Mouse (Mus musculus): ENCODE measurements around the gene Scn2a. TPM values are rescaled to one million over a fixed set of nuclear protein-coding genes. Genes with fewer than 3 reads are reported as not detected.

Gene Scn2a
- total and polyA plus RNA-seq, 2 experiments from 2014 or later: 65.6 to 105 TPM

DNA sequence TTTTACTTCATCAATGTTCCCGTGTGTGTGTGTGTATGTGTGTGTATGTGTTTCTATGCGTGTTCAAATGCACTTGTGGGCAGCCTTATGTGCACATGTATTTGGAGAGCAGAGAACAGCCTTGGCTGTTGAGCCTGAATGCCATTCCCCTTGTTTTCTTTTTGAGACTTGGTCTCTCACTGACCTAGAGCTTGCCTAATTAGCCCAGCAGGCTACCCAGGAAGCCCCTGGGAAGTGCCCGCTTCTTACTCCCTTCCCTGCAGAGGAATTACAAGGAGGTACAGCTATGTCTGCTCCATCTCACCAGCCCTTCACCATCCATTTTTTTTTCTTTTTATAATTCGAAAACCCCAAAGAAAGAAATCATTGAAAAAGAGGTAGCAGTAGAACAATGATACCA lies 44.6 kb downstream of the Scn2a start:
- TF ChIP-seq CTCF (IDR thresholded peaks at IDR 0.05): no peak
- no peaks in the 10 kb centered on the region for H3K36me3 ChIP-seq (ENCODE audit: insufficient read depth, low read length)
- H3K9me3 ChIP-seq (ENCODE audit: low read length): no peaks in the 10 kb centered on the region
- no peak overlapping the region for H3K4me2 ChIP-seq (ENCODE audit: low read depth, low read length, poor library complexity, severe bottlenecking)
- H3K4me3 ChIP-seq (ENCODE audit: low read depth, low read length): no peak overlapping the region
- DNase-seq (ENCODE audit: low spot score): no peak
- 21% methylated on average over 4 of the region's 4 CpGs for WGBS
- no peaks in the 10 kb centered on the region for H3K27me3 ChIP-seq (ENCODE audit: insufficient read depth, low read length)
- H3K9ac ChIP-seq (replicated peaks; ENCODE audit: low read length, poor library complexity, severe bottlenecking): no peak overlapping the region
- H3K27ac ChIP-seq (ENCODE audit: low read depth, low read length): no peak overlapping the region
- no peaks in the 10 kb centered on the region for H3K4me1 ChIP-seq (ENCODE audit: insufficient read depth, low read length)
- no peak for ATAC-seq (ENCODE audit: low FRiP score)

DNA sequence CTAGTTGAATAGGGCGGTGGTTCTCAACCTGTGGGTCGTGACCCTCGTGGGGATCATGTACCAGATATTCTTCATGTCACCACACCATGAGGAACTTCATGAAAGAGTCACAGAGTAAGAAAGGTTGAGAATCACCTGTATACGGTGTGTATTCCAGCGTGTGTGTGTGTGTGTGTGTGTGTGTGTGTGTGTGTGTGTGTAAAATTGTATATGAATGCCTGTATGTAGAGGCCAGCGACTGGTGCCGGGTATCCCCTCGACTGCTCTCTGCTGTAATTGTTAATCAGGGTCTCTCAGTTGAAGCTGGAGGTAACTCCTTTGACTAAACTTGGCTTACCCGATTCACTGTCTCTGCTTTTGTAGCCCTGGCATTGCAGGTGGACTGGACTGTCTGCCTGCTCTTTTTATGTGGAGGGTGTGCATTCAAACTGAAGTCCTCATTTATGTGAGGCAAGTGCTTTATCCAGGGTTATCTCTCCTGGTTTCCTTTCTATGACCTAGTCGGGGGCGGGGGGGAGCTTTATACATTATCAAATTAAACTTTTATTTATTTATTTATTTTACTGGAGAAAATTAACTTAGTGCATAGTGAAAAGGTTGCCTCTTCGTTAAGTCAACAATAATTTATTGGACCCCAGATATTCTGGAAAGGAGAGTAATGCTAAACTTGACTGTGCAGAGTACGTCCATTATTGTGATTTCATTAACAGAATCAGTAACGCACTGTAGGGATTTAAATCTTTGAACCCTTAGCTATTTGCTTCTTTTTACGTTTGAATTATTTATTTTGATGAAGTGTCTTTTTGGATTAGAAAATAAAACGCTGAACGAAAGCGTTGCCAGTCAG lies 47.2 kb downstream of the Scn2a start:
- Histone ChIP-seq H3K9me3 (ENCODE audit: low read length) (no peaks in the 10 kb centered on the region), H3K4me1 (ENCODE audit: insufficient read depth, low read length) (no peaks in the 10 kb centered on the region), H3K4me2 (ENCODE audit: low read depth, low read length, poor library complexity, severe bottlenecking) (peak overlapping the region; percentile 45), H3K36me3 (ENCODE audit: insufficient read depth, low read length) (no peaks in the 10 kb centered on the region), H3K9ac (replicated peaks; ENCODE audit: low read length, poor library complexity, severe bottlenecking) (no peak overlapping the region; the same call in 1 of the 2 replicates), H3K27ac (ENCODE audit: low read depth, low read length) (peak overlapping the region; percentile 55; the same call in 1 of the 2 replicates), H3K27me3 (ENCODE audit: insufficient read depth, low read length) (no peaks in the 10 kb centered on the region), H3K4me3 (ENCODE audit: low read depth, low read length) (peak overlapping the region; percentile 51)
- peak; percentile 31; the same call in 1 of the 2 replicates for ATAC-seq (ENCODE audit: low FRiP score)
- WGBS: 46% methylated on average over 18 of the region's 18 CpGs
- DNase-seq (ENCODE audit: low spot score): no peak
- TF ChIP-seq CTCF (IDR thresholded peaks at IDR 0.05): no peak

DNA sequence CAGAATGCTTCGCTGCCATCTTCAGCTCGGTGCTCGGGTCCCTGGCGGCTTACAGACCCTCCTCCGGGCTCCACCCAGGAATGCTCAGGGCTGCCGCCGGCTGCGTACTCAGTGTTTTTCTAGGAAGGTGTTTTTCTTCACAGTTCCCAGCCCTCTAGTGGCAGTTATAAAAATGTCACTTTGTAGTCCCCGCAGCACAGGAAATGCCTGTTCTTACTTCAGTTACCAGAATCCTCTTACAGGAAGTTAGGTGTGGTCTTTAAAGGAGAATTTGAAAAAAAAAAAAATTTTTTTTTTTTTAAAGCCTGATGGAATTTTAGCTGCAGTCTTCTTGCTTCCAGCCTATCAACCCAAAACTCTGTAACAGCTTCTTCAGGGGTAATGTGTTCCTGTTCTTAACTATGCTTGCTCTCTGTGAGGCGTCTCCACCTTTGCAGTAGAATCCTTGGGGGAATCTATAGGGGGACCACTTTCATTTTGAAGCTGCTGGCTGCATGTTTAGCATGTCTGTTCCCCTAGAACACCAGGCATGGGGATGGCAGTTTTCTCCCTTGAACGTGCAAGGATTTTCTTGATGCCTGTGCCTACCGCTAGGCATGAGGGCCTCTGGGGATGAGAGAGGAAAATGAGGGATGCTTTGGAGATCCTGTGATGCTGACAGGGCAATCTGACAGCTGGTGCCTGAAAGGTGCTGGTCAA lies 48.0 kb downstream of the Scn2a start:
- H3K36me3 ChIP-seq (ENCODE audit: insufficient read depth, low read length): no peaks in the 10 kb centered on the region
- peak overlapping the region; percentile 51 for H3K4me3 ChIP-seq (ENCODE audit: low read depth, low read length)
- H3K9ac ChIP-seq (replicated peaks; ENCODE audit: low read length, poor library complexity, severe bottlenecking): peak overlapping the region; percentile 65
- peak; percentile 95 for ATAC-seq (ENCODE audit: low FRiP score)
- H3K27ac ChIP-seq (ENCODE audit: low read depth, low read length): peak overlapping the region; percentile 84
- no peaks in the 10 kb centered on the region for H3K9me3 ChIP-seq (ENCODE audit: low read length)
- H3K27me3 ChIP-seq (ENCODE audit: insufficient read depth, low read length): no peaks in the 10 kb centered on the region
- TF ChIP-seq CTCF (IDR thresholded peaks at IDR 0.05): peak; percentile 81
- DNase-seq (ENCODE audit: low spot score): peak; percentile 97
- H3K4me1 ChIP-seq (ENCODE audit: insufficient read depth, low read length): no peaks in the 10 kb centered on the region
- H3K4me2 ChIP-seq (ENCODE audit: low read depth, low read length, poor library complexity, severe bottlenecking): peak overlapping the region; percentile 57
- 6% methylated on average over 12 of the region's 12 CpGs for WGBS

DNA sequence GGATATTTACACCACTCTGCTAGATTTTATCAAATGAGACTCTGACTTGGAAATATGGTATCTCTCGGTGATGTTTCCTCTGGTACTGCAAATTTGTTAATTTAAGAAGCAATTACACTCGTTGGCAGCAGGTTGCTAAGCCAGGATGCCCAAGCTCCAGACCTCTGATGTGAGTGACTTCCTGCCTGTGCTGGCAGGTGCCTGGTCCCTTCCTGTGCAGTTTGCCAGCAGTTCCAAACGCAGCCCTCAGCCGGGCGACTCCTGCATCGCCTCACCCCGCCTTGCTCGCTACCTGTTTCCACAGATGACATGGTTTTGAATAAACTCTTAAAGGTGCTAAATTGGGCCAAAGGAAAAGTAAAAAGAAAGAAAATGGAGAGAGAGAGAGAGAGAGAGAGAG lies 49.0 kb downstream of the Scn2a start:
- H3K9ac ChIP-seq (replicated peaks; ENCODE audit: low read length, poor library complexity, severe bottlenecking): 0 out of 2 replicates have a peak overlapping the region, but pooled peaks have one; percentile 30
- H3K4me2 ChIP-seq (ENCODE audit: low read depth, low read length, poor library complexity, severe bottlenecking): peak overlapping the region; percentile 57
- H3K4me1 ChIP-seq (ENCODE audit: insufficient read depth, low read length): no peaks in the 10 kb centered on the region
- DNase-seq (ENCODE audit: low spot score) (peak; percentile 31), ATAC-seq (ENCODE audit: low FRiP score) (no peak)
- H3K27me3 ChIP-seq (ENCODE audit: insufficient read depth, low read length): no peaks in the 10 kb centered on the region
- no peak for TF ChIP-seq CTCF (IDR thresholded peaks at IDR 0.05)
- WGBS: 70% methylated on average over 8 of the region's 8 CpGs
- H3K36me3 ChIP-seq (ENCODE audit: insufficient read depth, low read length): no peaks in the 10 kb centered on the region
- peak overlapping the region; percentile 51 for H3K4me3 ChIP-seq (ENCODE audit: low read depth, low read length)
- H3K9me3 ChIP-seq (ENCODE audit: low read length): no peaks in the 10 kb centered on the region
- H3K27ac ChIP-seq (ENCODE audit: low read depth, low read length): peak overlapping the region; percentile 84

DNA sequence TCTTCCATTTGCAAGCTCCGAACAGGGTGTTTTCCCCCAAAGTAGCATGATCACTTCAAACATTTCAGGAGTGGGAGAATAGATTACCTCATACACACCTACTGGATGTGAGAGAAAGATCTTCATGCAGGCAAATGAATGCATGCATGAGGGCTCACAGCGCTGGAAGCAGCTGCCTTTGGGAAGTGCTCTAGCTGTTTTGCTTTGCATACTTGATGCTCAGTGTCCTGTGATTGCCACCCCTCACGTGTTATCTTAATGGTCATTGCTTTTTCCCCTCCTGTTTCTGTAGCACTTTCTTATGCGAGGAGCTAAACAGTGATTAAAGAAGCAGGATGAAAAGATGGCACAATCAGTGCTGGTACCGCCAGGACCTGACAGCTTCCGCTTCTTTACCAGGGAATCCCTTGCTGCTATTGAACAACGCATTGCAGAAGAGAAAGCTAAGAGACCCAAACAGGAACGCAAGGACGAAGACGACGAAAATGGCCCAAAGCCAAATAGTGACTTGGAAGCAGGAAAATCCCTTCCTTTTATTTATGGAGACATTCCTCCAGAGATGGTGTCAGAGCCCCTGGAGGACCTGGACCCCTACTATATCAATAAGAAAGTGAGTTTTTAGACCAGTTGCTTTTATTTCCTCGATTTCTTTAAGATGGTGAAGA lies 49.7 kb downstream of the Scn2a start:
- no peaks in the 10 kb centered on the region for H3K36me3 ChIP-seq (ENCODE audit: insufficient read depth, low read length)
- peak overlapping the region; percentile 57 for H3K4me2 ChIP-seq (ENCODE audit: low read depth, low read length, poor library complexity, severe bottlenecking)
- TF ChIP-seq CTCF (IDR thresholded peaks at IDR 0.05): no peak
- H3K9me3 ChIP-seq (ENCODE audit: low read length): no peaks in the 10 kb centered on the region
- H3K27me3 ChIP-seq (ENCODE audit: insufficient read depth, low read length): no peaks in the 10 kb centered on the region
- no peak for ATAC-seq (ENCODE audit: low FRiP score)
- peak overlapping the region; percentile 84 for H3K27ac ChIP-seq (ENCODE audit: low read depth, low read length)
- 42% methylated on average over 12 of the region's 12 CpGs for WGBS
- DNase-seq (ENCODE audit: low spot score): peak; percentile 27
- peak overlapping the region; percentile 51 for H3K4me3 ChIP-seq (ENCODE audit: low read depth, low read length)
- no peaks in the 10 kb centered on the region for H3K4me1 ChIP-seq (ENCODE audit: insufficient read depth, low read length)
- peak overlapping the region; percentile 30; the same call in 1 of the 2 replicates for H3K9ac ChIP-seq (replicated peaks; ENCODE audit: low read length, poor library complexity, severe bottlenecking)
